Mouse (Mus musculus): Measurements from ENCODE around the gene Gm38392. TPM values are rescaled to one million over a fixed set of nuclear protein-coding genes. Genes with fewer than 3 reads are reported as not detected.
"Not testable (repeated sequence)": the region's sequence is repeated elsewhere in the genome, so short reads cannot be mapped to it uniquely, and the experiment has no call there.

Gene Gm38392
- polyA plus RNA-seq, 1 experiment: 0.48 TPM

- H3K4me1 ChIP-seq (ENCODE audit: control insufficient read depth, insufficient read depth, low read length): peaks cover 7% of the 10 kb centered on the region
- peak overlapping the region; percentile 68 for H3K4me3 ChIP-seq (ENCODE audit: insufficient read depth, low read length)
- no peak for TF ChIP-seq POLR2A (IDR thresholded peaks at IDR 0.05; ENCODE audit: borderline replicate concordance, low read depth, low read length)
- TF ChIP-seq CTCF (IDR thresholded peaks at IDR 0.05; ENCODE audit: low read depth, low read length): no peak
- peak overlapping the region; percentile 59 for H3K27ac ChIP-seq (ENCODE audit: insufficient read depth, low read depth, low read length)
Measured at GRCm38 (mm10) chr3:88297321-88297851, 10.4 kb upstream of the Gm38392 start.

DNA sequence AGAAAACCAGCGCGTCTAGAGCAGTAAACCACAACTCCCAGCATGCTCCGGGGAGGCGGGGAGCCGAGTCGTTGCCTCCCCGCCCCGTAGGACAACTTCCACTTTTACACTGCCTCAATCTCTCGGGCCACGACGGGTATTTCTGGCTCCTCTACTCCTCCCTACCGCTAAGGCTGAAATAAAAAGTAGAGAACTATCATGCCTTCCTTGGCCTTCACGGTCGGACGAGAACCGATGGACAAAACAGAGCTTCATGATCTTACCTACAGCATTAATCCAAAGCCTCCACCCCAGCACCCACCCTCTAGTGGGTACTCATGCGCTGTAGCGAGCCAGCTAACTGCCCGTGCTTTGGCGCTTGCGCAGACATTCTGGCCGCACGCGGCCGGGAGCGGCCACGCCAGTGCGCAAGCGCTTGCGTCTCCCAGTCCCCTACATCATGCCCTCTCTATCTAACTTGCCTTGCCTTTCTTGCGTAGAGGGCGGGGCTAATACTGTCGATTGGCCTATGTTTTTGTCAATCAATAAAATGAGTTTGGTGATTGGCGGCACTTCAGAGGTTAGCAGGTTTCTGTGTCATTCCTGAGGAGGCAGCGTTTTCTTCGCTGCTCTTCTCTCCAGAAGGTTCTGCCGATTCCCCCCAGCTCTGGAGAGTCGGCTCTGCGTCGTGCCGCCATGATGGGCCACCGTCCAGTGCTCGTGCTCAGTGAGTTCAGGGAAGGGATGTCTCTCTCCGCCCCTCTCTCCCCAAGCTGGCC lies 9.7 kb upstream of the Gm38392 start, which contains the start of the genes Tsacc and Cct3:
Gene Tsacc (minus strand): TSS at position 439 of the 758 bp plus-strand sequence.
Gene Cct3 (plus strand): TSS at position 556 of the 758 bp plus-strand sequence.
- Histone ChIP-seq H3K4me3 (ENCODE audit: insufficient read depth, low read length) (peak within 1 kb of the TSS; percentile 75), H3K27ac (ENCODE audit: insufficient read depth, low read depth, low read length) (peak within 1 kb of the TSS; percentile 92), H3K4me1 (ENCODE audit: control insufficient read depth, insufficient read depth, low read length) (peaks cover 7% of the 10 kb centered on the region)
- TF ChIP-seq CTCF (IDR thresholded peaks at IDR 0.05; ENCODE audit: low read depth, low read length): no peak
- TF ChIP-seq POLR2A (IDR thresholded peaks at IDR 0.05; ENCODE audit: borderline replicate concordance, low read depth, low read length): no peak

- TF ChIP-seq POLR2A (IDR thresholded peaks at IDR 0.05; ENCODE audit: borderline replicate concordance, low read depth, low read length): no peak
- TF ChIP-seq CTCF (IDR thresholded peaks at IDR 0.05; ENCODE audit: low read depth, low read length): no peak
- Histone ChIP-seq H3K27ac (ENCODE audit: insufficient read depth, low read depth, low read length) (peak overlapping the region; percentile 92), H3K4me3 (ENCODE audit: insufficient read depth, low read length) (peak overlapping the region; percentile 75)
Measured at GRCm38 (mm10) chr3:88296110-88296560, 9.1 kb upstream of the Gm38392 start.

DNA sequence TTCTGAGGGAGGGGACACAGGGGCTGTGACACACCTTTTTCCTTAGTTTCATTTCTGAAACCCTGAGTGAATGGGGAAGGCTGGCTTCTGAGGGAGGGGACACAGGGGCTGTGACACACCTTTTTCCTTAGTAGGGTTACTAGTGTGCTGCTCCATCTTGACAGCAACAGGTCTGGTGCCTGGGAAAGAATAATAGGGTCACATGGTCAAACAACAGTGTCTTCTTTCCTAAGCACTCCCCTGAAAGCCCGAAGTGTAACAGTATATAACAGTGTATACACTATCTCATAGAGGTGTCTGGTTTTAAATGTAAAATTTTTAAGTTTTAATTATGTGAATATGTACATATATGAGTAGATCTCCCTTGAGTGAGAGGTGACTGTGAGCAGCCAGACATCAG lies 8.3 kb upstream of the Gm38392 start:
- H3K4me1 ChIP-seq (ENCODE audit: control insufficient read depth, insufficient read depth, low read length): not testable (repeated sequence)
- Histone ChIP-seq H3K27ac (ENCODE audit: insufficient read depth, low read depth, low read length) (0 out of 2 replicates have a peak overlapping the region, but pooled peaks have one; percentile 92), H3K4me3 (ENCODE audit: insufficient read depth, low read length) (peak overlapping the region; percentile 75)

More at GRCm38 (mm10) chr3:88296110-88296560, 9.1 kb upstream of the Gm38392 start:
- peaks cover 7% of the 10 kb centered on the region for H3K4me1 ChIP-seq (ENCODE audit: control insufficient read depth, insufficient read depth, low read length)

DNA sequence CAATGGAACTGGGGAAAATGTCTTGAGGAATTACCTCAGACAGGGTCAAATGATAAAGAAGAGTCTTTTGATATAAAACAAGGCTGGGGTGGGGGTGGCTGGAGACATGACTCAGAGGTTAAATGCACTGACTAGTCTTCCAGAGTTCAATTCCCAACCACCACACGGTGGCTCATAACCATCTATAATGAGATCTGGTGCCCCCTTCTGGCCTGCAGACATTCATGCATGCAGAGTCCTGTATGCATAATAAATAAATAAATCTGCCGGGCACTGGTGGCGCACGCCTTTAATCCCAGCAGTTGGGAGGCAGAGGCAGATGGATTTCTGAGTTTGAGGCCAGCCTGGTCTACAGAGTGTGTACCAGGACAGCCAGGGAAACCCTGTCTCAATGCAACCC lies 5.0 kb upstream of the Gm38392 start:
- TF ChIP-seq CTCF (IDR thresholded peaks at IDR 0.05; ENCODE audit: low read depth, low read length) (no peak), POLR2A (IDR thresholded peaks at IDR 0.05; ENCODE audit: borderline replicate concordance, low read depth, low read length) (no peak)
- no peak overlapping the region for H3K27ac ChIP-seq (ENCODE audit: insufficient read depth, low read depth, low read length)
- peaks cover 2% of the 10 kb centered on the region; the same call in 1 of the 2 replicates for H3K4me1 ChIP-seq (ENCODE audit: control insufficient read depth, insufficient read depth, low read length)
- H3K4me3 ChIP-seq (ENCODE audit: insufficient read depth, low read length): no peak overlapping the region

- not testable (repeated sequence) for H3K4me3 ChIP-seq (ENCODE audit: insufficient read depth, low read length); H3K27ac ChIP-seq (ENCODE audit: insufficient read depth, low read depth, low read length); H3K4me1 ChIP-seq (ENCODE audit: control insufficient read depth, insufficient read depth, low read length)
Measured at GRCm38 (mm10) chr3:88288133-88288713, 1.2 kb upstream of the Gm38392 start.

DNA sequence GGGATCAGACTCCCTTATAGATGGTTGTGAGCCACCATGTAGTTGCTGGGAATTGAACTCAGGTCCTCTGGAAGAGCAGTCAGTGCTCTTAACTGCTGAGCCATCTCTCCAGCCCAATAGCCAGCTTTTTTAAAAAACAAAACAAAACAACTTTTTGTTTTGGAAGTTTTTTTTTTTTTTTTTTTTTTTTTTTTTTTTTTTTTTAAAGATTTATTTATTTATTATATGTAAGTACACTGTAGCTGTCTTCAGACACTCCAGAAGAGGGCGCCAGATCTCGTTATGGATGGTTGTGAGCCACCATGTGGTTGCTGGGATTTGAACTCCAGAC lies 1.5 kb downstream of the Gm38392 start:
- H3K27ac ChIP-seq (ENCODE audit: insufficient read depth, low read depth, low read length); H3K4me1 ChIP-seq (ENCODE audit: control insufficient read depth, insufficient read depth, low read length); H3K4me3 ChIP-seq (ENCODE audit: insufficient read depth, low read length): not testable (repeated sequence)

DNA sequence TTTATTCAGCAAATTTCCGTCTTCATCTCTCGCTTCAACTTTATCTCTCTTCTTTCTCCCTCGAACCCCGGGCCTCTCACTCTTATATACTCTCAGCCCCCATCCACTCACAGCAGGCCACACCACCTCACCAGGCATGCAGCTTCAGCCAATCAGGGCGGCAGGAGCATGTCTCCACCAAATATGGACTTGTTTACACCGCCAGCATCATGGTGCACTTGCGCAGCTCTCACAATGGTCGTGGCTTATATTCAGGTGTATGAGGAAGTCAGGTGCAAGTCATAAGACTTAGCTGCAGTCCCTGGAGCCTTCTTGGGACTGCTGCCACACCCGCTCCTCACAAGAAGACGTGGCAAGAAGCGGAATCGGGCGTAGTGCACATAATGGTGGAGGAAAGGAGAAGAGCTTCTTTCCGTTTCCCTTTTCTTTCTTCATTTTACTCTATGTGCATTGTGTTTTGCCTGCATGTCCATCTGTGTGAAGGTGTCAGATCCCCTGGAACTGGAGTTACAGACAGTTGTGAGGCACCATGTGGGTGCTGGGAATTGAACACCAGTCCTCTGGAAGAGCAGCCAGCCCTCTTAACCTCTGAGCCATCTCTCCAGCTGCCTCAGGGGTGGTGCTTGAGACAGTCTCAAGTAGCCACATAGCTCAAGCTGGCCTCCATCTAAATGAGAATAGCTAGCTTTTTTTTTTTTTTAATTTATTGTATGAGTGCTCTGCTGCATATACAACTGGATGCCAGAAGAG lies 2.0 kb downstream of the Gm38392 start:
- H3K4me3 ChIP-seq (ENCODE audit: insufficient read depth, low read length); H3K27ac ChIP-seq (ENCODE audit: insufficient read depth, low read depth, low read length); H3K4me1 ChIP-seq (ENCODE audit: control insufficient read depth, insufficient read depth, low read length): not testable (repeated sequence)

DNA sequence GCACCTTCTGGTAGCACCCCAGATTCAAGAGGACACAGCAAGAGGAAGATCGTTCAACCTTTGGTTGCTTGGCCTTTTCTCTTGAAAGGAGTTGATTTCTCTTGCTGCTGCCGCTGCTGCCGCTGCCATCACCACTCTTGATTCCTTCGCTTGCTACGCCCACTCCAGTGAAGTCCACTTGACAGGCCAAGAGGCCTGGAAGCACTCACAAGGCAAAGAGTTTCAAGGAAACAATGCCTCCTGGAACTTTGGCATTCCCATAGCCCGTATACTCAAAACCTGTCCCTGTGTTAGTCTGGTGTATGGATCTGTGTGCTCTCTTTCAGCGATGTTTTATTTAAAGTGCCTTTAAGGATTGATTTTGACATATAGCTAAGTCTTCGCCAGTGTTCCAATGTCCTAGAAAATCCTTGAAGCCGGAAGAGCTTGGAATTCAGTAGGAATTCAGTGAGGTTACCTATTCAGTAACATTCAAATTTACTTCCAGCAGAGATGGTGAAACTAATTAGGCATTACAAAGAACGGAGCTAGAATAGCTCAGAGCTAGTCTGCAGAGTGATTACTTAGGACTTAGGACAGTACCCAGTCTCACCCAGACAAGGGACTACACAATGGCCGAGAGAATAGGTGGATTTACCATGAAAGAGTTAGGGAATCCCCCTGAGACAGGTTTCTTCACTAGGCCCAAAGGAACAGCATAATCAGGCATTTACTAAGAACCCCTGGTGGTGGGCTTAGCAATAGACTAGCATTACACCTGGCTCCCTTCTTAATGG lies 5.7 kb downstream of the Gm38392 start:
- H3K4me1 ChIP-seq (ENCODE audit: control insufficient read depth, insufficient read depth, low read length); H3K27ac ChIP-seq (ENCODE audit: insufficient read depth, low read depth, low read length); H3K4me3 ChIP-seq (ENCODE audit: insufficient read depth, low read length): not testable (repeated sequence)

DNA sequence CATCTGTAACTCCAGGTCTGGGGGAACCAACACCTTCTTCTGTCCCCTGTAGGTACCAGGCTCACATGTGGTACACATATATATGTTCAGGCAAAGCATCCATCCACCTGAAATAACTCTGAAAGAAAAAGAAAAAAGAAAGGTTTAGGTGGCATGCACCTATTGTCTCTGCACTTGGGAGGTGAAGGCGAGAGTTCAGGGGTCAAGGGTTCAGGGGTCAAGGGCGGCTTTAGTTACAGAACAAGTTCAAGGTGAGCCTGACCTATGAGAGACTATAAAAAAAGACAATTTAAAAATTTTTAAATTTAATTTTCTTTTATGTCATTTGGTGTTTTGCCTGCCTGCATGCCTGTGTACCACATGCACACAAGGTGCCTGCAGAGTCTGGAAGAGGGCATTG lies 7.0 kb downstream of the Gm38392 start:
- H3K4me3 ChIP-seq (ENCODE audit: insufficient read depth, low read length): no peak overlapping the region
- H3K4me1 ChIP-seq (ENCODE audit: control insufficient read depth, insufficient read depth, low read length): no peaks in the 10 kb centered on the region
- H3K27ac ChIP-seq (ENCODE audit: insufficient read depth, low read depth, low read length): no peak overlapping the region
- TF ChIP-seq CTCF (IDR thresholded peaks at IDR 0.05; ENCODE audit: low read depth, low read length) (no peak), POLR2A (IDR thresholded peaks at IDR 0.05; ENCODE audit: borderline replicate concordance, low read depth, low read length) (no peak)
